Mouse (Mus musculus) E14TG2a.4 (cell line): Measurements from ENCODE around the gene Myo10.

Experiments
- CTCF ChIP-seq: conservative IDR thresholded peaks from 2 replicates; pipeline ENCODE4 v1.5.1; 2014; ENCODE audit warnings: low read length
- NANOG ChIP-seq: IDR thresholded peaks from 2 replicates; pipeline ENCODE4 v1.6.1; 2014; ENCODE audit warnings: borderline replicate concordance, low read length, mixed read lengths
- POU5F1 ChIP-seq: IDR thresholded peaks from 2 replicates; pipeline ENCODE4 v1.6.1; 2014; ENCODE audit warnings: low read length, borderline replicate concordance

GRCm38 (mm10) chr15:25758037-25758436 is 135.7 kb downstream of the Myo10 start:
- TF ChIP-seq CTCF, result no peak
- TF ChIP-seq NANOG, result no peak
- no peak for TF ChIP-seq POU5F1
